Mouse (Mus musculus) liver, adult 2 months (tissue): ENCODE results near the gene Nrxn2. TPM values are rescaled to one million over a fixed set of nuclear protein-coding genes. Genes with fewer than 3 reads are reported as not detected.

Experiments used
- DNase-seq: peaks from one replicate; pipeline ENCODE4 v3.0.0-alpha.2; 2011; ENCODE audit warnings: low read depth, low spot score; ENCODE audit errors: extremely low read depth
- H3K27ac ChIP-seq: fragments of 200-500 bp; replicated peaks from 2 replicates; pipeline ENCODE4 v1.5.1; 2012; ENCODE audit warnings: low read depth, mild to moderate bottlenecking, control low read depth, inconsistent platforms, low read length; ENCODE audit not compliant: insufficient read depth
- H3K27me3 ChIP-seq: fragments of 200-500 bp; 2 replicates; pipeline ENCODE4 v1.6.1; 2012; ENCODE audit warnings: mild to moderate bottlenecking, moderate library complexity, low read length, inconsistent platforms; ENCODE audit not compliant: control insufficient read depth, insufficient read depth
- H3K36me3 ChIP-seq: fragments of 200-500 bp; 2 replicates; pipeline ENCODE4 v1.6.1; 2012; ENCODE audit warnings: low read length, inconsistent platforms; ENCODE audit not compliant: control insufficient read depth, insufficient read depth
- H3K4me1 ChIP-seq: fragments of 200-500 bp; 2 replicates; pipeline ENCODE4 v1.6.1; 2011; ENCODE audit warnings: low read length; ENCODE audit not compliant: control insufficient read depth, insufficient read depth
- H3K4me3 ChIP-seq: fragments of 200-500 bp; 2 replicates; pipeline ENCODE4 v1.5.1; 2011; ENCODE audit warnings: low read depth, mild to moderate bottlenecking, control low read depth, low read length, moderate library complexity; ENCODE audit not compliant: insufficient read depth
- H3K79me2 ChIP-seq: fragments of 200-500 bp; 2 replicates; pipeline ENCODE4 v1.6.1; 2012; ENCODE audit warnings: inconsistent platforms, mild to moderate bottlenecking, low read length, moderate library complexity; ENCODE audit not compliant: control insufficient read depth, insufficient read depth
- H3K9ac ChIP-seq: fragments of 200-500 bp; 2 replicates; pipeline ENCODE4 v1.6.1; 2012; ENCODE audit warnings: low read depth, mild to moderate bottlenecking, control low read depth, inconsistent platforms, low read length
- CTCF ChIP-seq: fragments of 200-500 bp; IDR thresholded peaks from 2 replicates; pipeline ENCODE4 v1.5.1; 2011; ENCODE audit warnings: low read depth, low read length, control low read depth
- POLR2A ChIP-seq: fragments of 200-500 bp; IDR thresholded peaks from 2 replicates; pipeline ENCODE4 v1.6.1; 2011; ENCODE audit warnings: low read length, control low read depth; ENCODE audit not compliant: insufficient read depth; ENCODE audit errors: extremely low read depth
- WGBS: fragments of 180-500 bp; shearing (Covaris S2); methylation state at CpG from one replicate; pipeline ENCODE4 v1.1.7; 2018; 5-methylcytosine and 5-hydroxymethylcytosine counted together
- polyA plus RNA-seq: library from polyadenylated mRNA; depleted of rRNA; stranded (reverse); fragments of >200 nt; gene quantifications from 2 replicates; pipeline ENCODE4 v1.2.3, GENCODE M21; 2012
- total RNA-seq: library from RNA; depleted of rRNA; stranded (reverse); fragments of >200 nt; gene quantifications from 2 replicates; pipeline ENCODE4 v1.2.3, GENCODE M21; 2014

Nrxn2 gene
- total and polyA plus RNA-seq, 2 experiments = 0.28 to 1.2 TPM

- no peaks in the 10 kb centered on the region for H3K36me3 ChIP-seq
- no peak overlapping the region for H3K27ac ChIP-seq
- H3K9ac ChIP-seq = no peak overlapping the region
- peaks cover 10% of the 10 kb centered on the region for H3K27me3 ChIP-seq
- no peaks in the 10 kb centered on the region for H3K4me1 ChIP-seq
- no peak for TF ChIP-seq CTCF
- TF ChIP-seq POLR2A = no peak
- peak; percentile 43 for DNase-seq
- H3K4me3 ChIP-seq = no peak overlapping the region
- WGBS = 79% methylated on average over 14 of the region's 14 CpGs
- H3K79me2 ChIP-seq = no peaks in the 10 kb centered on the region
Measured at GRCm38 (mm10) chr19:6529265-6529985, 110.9 kb downstream of the Nrxn2 start.

- 39% methylated on average over 13 of the region's 13 CpGs for WGBS
- DNase-seq = no peak
- Histone ChIP-seq H3K9ac (no peak overlapping the region), H3K27me3 (peaks cover 10% of the 10 kb centered on the region), H3K4me1 (no peaks in the 10 kb centered on the region), H3K79me2 (no peaks in the 10 kb centered on the region), H3K36me3 (no peaks in the 10 kb centered on the region), H3K4me3 (no peak overlapping the region), H3K27ac (no peak overlapping the region)
- TF ChIP-seq CTCF (no peak), POLR2A (no peak)
Measured at GRCm38 (mm10) chr19:6530359-6530758, 111.8 kb downstream of the Nrxn2 start.

GRCm38 (mm10) chr19:6531011-6531631 lies 112.6 kb downstream of the Nrxn2 start:
- Histone ChIP-seq H3K27me3 (peaks cover 10% of the 10 kb centered on the region), H3K4me3 (peak overlapping the region; percentile 59), H3K27ac (no peak overlapping the region; the same call in 1 of the 2 replicates), H3K4me1 (no peaks in the 10 kb centered on the region), H3K79me2 (no peaks in the 10 kb centered on the region), H3K36me3 (no peaks in the 10 kb centered on the region), H3K9ac (peak overlapping the region; percentile 76)
- 2% methylated on average over 56 of the region's 56 CpGs for WGBS
- TF ChIP-seq POLR2A (no peak), CTCF (no peak)
- DNase-seq = no peak

- Histone ChIP-seq H3K79me2 (no peaks in the 10 kb centered on the region), H3K4me3 (peak overlapping the region; percentile 59), H3K4me1 (no peaks in the 10 kb centered on the region), H3K27ac (peak overlapping the region; percentile 52), H3K36me3 (no peaks in the 10 kb centered on the region), H3K27me3 (peaks cover 10% of the 10 kb centered on the region), H3K9ac (peak overlapping the region; percentile 76)
- WGBS = 6% methylated on average over 36 of the region's 36 CpGs
- TF ChIP-seq POLR2A = no peak
- no peak for TF ChIP-seq CTCF
- DNase-seq = no peak
Measured at GRCm38 (mm10) chr19:6531832-6532471, 113.4 kb downstream of the Nrxn2 start.

- H3K27me3 ChIP-seq = peaks cover 10% of the 10 kb centered on the region
- no peaks in the 10 kb centered on the region for H3K36me3 ChIP-seq
- DNase-seq = no peak
- H3K4me3 ChIP-seq = no peak overlapping the region
- H3K4me1 ChIP-seq = no peaks in the 10 kb centered on the region
- TF ChIP-seq POLR2A = no peak
- no peak for TF ChIP-seq CTCF
- no peak overlapping the region for H3K9ac ChIP-seq
- no peaks in the 10 kb centered on the region for H3K79me2 ChIP-seq
- WGBS = 22% methylated on average over 13 of the region's 13 CpGs
- H3K27ac ChIP-seq = no peak overlapping the region
Measured at GRCm38 (mm10) chr19:6532656-6533055, 114.1 kb downstream of the Nrxn2 start.
